Mouse (Mus musculus) liver, postnatal 0 days (tissue): Measurements from ENCODE around the gene Mroh2a.

Experiments used
- CTCF ChIP-seq: sonication (generic); IDR thresholded peaks from 2 replicates; pipeline ENCODE4 v1.5.1; 2016; ENCODE audit warnings: antibody characterized with exemption, low read depth
- EP300 ChIP-seq: IDR thresholded peaks from 2 replicates; pipeline ENCODE4 v1.6.1; 2016; ENCODE audit warnings: antibody characterized with exemption, low read depth, mild to moderate bottlenecking

- TF ChIP-seq EP300 (no peak), CTCF (no peak)
Observed at GRCm38 (mm10) chr1:88294650-88295049, 67.9 kb downstream of the Mroh2a start.
